9 mouse cellular contexts compared by ENCODE assay signal in genomic region chr5:140619151-140619771, GRCm38 (mm10). TPM values are rescaled to one million over a fixed set of nuclear protein-coding genes. Genes with fewer than 3 reads are reported as not detected.
DNase-seq lines count a peak whose midpoint lies in the region; ATAC-seq and TF ChIP-seq lines count a peak whose summit lies in the region.
"Had no signal": no experiment of that assay in that cellular context is flagged by ENCODE, and none has a peak within 500 bp of the region (broad histone marks: within the 10 kb centered on the region; RNA-seq: fewer than 3 reads in every experiment).

No protein-coding gene starts in this region.

- no peaks in the 10 kb centered on the region for H3K79me3 ChIP-seq in C2C12 (ENCODE audit: low read depth)

- WGBS in embryonic facial prominence, embryonic 11.5 days: 19% methylated on average over 6 of the region's 6 CpGs

- intact Hi-C loops in heart, postnatal 36 days (cut with DNase I): loop anchor here (1.0 to 5.0 kb wide), 3 partner anchors 51 to 197 kb away; no protein-coding TSS in a partner anchor

- ATAC-seq in embryonic facial prominence, embryonic 11.5 days (replicated peaks; ENCODE audit: insufficient number of reproducible peaks, low FRiP score, low TSS enrichment, low read depth): 0 out of 2 replicates have a peak, but pooled peaks have one; percentile 19

- peak; percentile 88 for TF ChIP-seq CTCF in C2C12 (IDR thresholded peaks at IDR 0.05; ENCODE audit: control insufficient read depth, insufficient read depth, insufficient read length)

- peak; percentile 88 for DNase-seq in R1 (ENCODE audit: low read depth, low spot score)
- DNase-seq in embryonic facial prominence, embryonic 11.5 days (ENCODE audit: low spot score): peak; percentile 90
- peak; percentile 82 to 84 for DNase-seq in heart, postnatal 36 days
- peak; percentile 84 for DNase-seq in layer of hippocampus, adult 11-12 months (ENCODE audit: low spot score)
- peak; percentile 82 for DNase-seq in lung, postnatal 25 days (ENCODE audit: low spot score)
- DNase-seq in retina, postnatal 7 days (ENCODE audit: low read depth, low spot score): peak; percentile 65
- peak; percentile 69 to 74 for DNase-seq in urinary bladder, postnatal 36 days (ENCODE audit: low spot score in 2 of 2)

- no peak overlapping the region for H3K9ac ChIP-seq in embryonic facial prominence, embryonic 11.5 days (replicated peaks; ENCODE audit: low read length)

- H3K9me3 ChIP-seq in embryonic facial prominence, embryonic 11.5 days (replicated peaks; ENCODE audit: control insufficient read depth, low read length): no peaks in the 10 kb centered on the region

- no peaks in the 10 kb centered on the region for H3K79me2 ChIP-seq in C2C12 (ENCODE audit: control insufficient read depth, insufficient read depth)

- H3K36me3 ChIP-seq in C2C12 (ENCODE audit: control insufficient read depth, insufficient read depth): peaks cover 14% of the 10 kb centered on the region
- peaks cover 16% of the 10 kb centered on the region for H3K36me3 ChIP-seq in embryonic facial prominence, embryonic 11.5 days (replicated peaks; ENCODE audit: control insufficient read depth, insufficient read depth, low read depth, low read length)

- H3K4me3 ChIP-seq in C2C12 (ENCODE audit: insufficient read depth, poor library complexity, severe bottlenecking): no peak overlapping the region
- H3K4me3 ChIP-seq in embryonic facial prominence, embryonic 11.5 days (ENCODE audit: low read depth, low read length): no peak overlapping the region

- no peak overlapping the region for H3ac ChIP-seq in C2C12 (ENCODE audit: control insufficient read depth, insufficient read length, low read depth)

- H3K27me3 ChIP-seq in C2C12 (ENCODE audit: control insufficient read depth, insufficient read depth, insufficient read length): no peaks in the 10 kb centered on the region
- H3K27me3 ChIP-seq in embryonic facial prominence, embryonic 11.5 days (ENCODE audit: control insufficient read depth, insufficient read depth, low read length): no peaks in the 10 kb centered on the region

- H3K27ac ChIP-seq in embryonic facial prominence, embryonic 11.5 days (replicated peaks; ENCODE audit: low read depth, low read length): no peak overlapping the region

- no peak overlapping the region for H3K4me2 ChIP-seq in embryonic facial prominence, embryonic 11.5 days (ENCODE audit: low read depth, low read length)

- H3K4me1 ChIP-seq in embryonic facial prominence, embryonic 11.5 days (ENCODE audit: control insufficient read depth, insufficient read depth, low read length): no peaks in the 10 kb centered on the region

TF ChIP-seq in C2C12, 6 proteins besides CTCF, POLR2A, EP300 and RAD21:
- no peak for TF ChIP-seq MYOD1 (IDR thresholded peaks at IDR 0.05; ENCODE audit: control insufficient read depth, insufficient read length, low read depth)
- TF ChIP-seq MAX (IDR thresholded peaks at IDR 0.05): no peak
- TF ChIP-seq MYOG (IDR thresholded peaks at IDR 0.05; ENCODE audit: control insufficient read depth, extremely low read depth, insufficient read length): no peak
- TF ChIP-seq USF1 (IDR thresholded peaks at IDR 0.05; ENCODE audit: low read depth): no peak

RNA-seq across cellular contexts. Expression of gene Lfng, which starts 12.1 kb away (rescaled TPM):
- polyA plus RNA-seq in C2C12 (2012; fragmentation: generic; extraction: Trizol): 18.7 TPM
- polyA plus RNA-seq in embryonic facial prominence, embryonic 11.5 days (2014; fragmentation: Nextera tagmentation; extraction: Ambion mirVana): 13.3 and 13.7 TPM in 2 replicates
- total RNA-seq in heart, postnatal 36 days (2021): 1 to 10 TPM; 7.2 to 9.1 TPM

RNA-seq across cellular contexts. Expression of gene Ttyh3, which starts 29.6 kb away (rescaled TPM):
- polyA plus RNA-seq in C2C12 (2012; fragmentation: generic; extraction: Trizol): 46.0 TPM
- polyA plus RNA-seq in embryonic facial prominence, embryonic 11.5 days (2014; fragmentation: Nextera tagmentation; extraction: Ambion mirVana): 42.5 and 42.8 TPM in 2 replicates
- 10 to 100 TPM; 13.4 to 14.7 TPM for total RNA-seq in heart, postnatal 36 days (2021)

RNA-seq across cellular contexts. Expression of gene Grifin, which starts 54.4 kb away (rescaled TPM):
- not detected for polyA plus RNA-seq in C2C12 (2012; fragmentation: generic; extraction: Trizol)
- 0.36 and 0.63 TPM in 2 replicates for polyA plus RNA-seq in embryonic facial prominence, embryonic 11.5 days (2014; fragmentation: Nextera tagmentation; extraction: Ambion mirVana)
- not detected for total RNA-seq in heart, postnatal 36 days (2021)
- total RNA-seq: gastrocnemius, adult 8-10 months had no signal
